Mouse (Mus musculus) midbrain, embryonic 10.5 days (tissue): ENCODE results near the gene Otulinl. TPM values are rescaled to one million over a fixed set of nuclear protein-coding genes. Genes with fewer than 3 reads are reported as not detected.
"Not testable (repeated sequence)": the region's sequence is repeated elsewhere in the genome, so short reads cannot be mapped to it uniquely, and the experiment has no call there.

Experiments
- DNase-seq: peaks from one replicate; pipeline ENCODE4 v3.0.0-alpha.2; 2017; ENCODE audit warnings: low spot score
- H3K27ac ChIP-seq: fragments of 300-500 bp; sonication (generic); replicated peaks from 2 replicates; pipeline ENCODE4 v1.5.1; 2016; ENCODE audit warnings: mild to moderate bottlenecking
- H3K27me3 ChIP-seq: fragments of 300-500 bp; sonication (generic); 2 replicates; pipeline ENCODE4 v1.6.1; 2016; ENCODE audit warnings: low read depth, mild to moderate bottlenecking; ENCODE audit not compliant: poor library complexity, severe bottlenecking
- H3K36me3 ChIP-seq: fragments of 300-500 bp; sonication (generic); 2 replicates; pipeline ENCODE4 v1.6.1; 2016; ENCODE audit warnings: mild to moderate bottlenecking, moderate library complexity
- H3K4me1 ChIP-seq: fragments of 300-500 bp; sonication (generic); 2 replicates; pipeline ENCODE4 v1.6.1; 2016
- H3K4me3 ChIP-seq: fragments of 300-500 bp; sonication (generic); 2 replicates; pipeline ENCODE4 v1.5.1; 2016; ENCODE audit warnings: mild to moderate bottlenecking, moderate library complexity
- H3K9me3 ChIP-seq: fragments of 300-500 bp; sonication (generic); replicated peaks from 2 replicates; pipeline ENCODE4 v1.6.1; 2016; ENCODE audit warnings: mild to moderate bottlenecking
- WGBS: fragments of 180-500 bp; shearing (Covaris S2); methylation state at CpG from one replicate; pipeline ENCODE4 v1.1.7; 2016; 5-methylcytosine and 5-hydroxymethylcytosine counted together
- polyA plus RNA-seq: library from polyadenylated mRNA; unstranded; fragments of >200 nt; fragmentation: Nextera tagmentation; extraction: Ambion mirVana; gene quantifications from 2 replicates; pipeline ENCODE4 v1.2.1, GENCODE M21; 2016

Otulinl gene
- polyA plus RNA-seq: 5.9 and 6.1 TPM in 2 replicates

DNA sequence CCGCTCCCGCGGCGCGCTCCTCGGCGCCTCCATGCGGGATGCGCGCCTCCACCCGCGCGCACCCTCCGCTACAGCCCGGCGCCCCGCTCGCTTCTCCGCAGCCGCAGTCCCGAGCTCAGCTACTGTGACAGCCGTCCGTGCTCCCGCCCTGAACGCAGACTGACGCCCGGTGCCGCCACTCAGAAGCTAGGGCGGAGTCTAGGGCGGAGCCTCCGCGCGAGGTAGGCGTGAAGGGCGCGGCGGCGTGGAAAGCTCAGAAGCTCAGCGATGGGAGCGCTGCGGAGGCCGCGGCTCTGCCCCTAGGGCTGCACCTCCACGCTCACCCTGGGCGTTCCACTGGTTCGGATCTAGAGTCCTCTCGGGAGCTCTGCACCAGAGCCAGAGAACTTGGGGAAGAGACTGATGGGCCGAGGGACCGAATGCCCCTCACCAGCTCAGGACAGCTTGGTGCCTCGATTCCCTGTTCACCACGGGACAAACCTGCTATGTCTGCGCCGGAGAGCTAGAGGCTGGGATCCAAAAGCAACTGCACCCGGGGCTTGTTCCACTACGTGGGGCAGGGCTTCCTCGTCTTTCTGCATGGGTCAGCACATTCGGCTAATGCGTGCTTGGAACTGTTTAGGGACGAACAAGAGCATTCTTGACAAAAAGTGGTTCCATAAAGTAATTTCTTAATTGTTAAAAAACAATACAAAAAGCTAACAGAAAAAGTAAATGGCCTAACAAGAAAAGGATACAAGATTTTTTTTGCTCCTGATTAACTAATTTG lies at the start of gene Otulinl:
TSS of gene Otulinl (minus strand) at position 161 of the 769 bp plus-strand sequence.
- DNase-seq: peak; percentile 91
- 2% methylated on average over 59 of the region's 59 CpGs for WGBS
- Histone ChIP-seq H3K9me3 (no peaks in the 10 kb centered on the region), H3K36me3 (no peaks in the 10 kb centered on the region), H3K27me3 (peaks cover 30% of the 10 kb centered on the region), H3K4me3 (peak within 1 kb of the TSS; percentile 76), H3K4me1 (peaks cover 27% of the 10 kb centered on the region), H3K27ac (peak within 1 kb of the TSS; percentile 82)

DNA sequence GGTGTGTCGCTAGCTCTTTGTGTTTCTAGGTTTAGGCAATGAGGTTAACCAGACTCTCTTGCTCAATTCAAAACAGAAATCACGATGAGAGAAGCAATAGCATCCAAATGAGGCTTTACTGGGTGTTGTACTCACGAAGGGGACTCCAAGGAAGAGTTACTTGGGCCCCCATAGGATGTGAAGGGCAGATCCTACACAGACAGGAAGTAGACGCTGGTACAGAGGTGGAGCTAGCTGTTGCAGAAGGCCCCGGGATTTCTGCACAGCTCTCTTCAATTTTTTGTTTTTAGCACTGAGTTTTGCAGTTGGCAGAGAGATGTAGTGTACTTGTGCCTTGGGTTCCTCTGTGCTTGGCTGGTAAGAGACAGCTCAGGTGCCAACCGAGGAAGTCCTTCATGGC lies 44.8 kb upstream of the Otulinl start:
- Histone ChIP-seq H3K27me3 (no peaks in the 10 kb centered on the region), H3K9me3 (no peaks in the 10 kb centered on the region), H3K36me3 (peaks cover 8% of the 10 kb centered on the region; the same call in 1 of the 2 replicates), H3K27ac (no peak overlapping the region), H3K4me3 (no peak overlapping the region), H3K4me1 (0 out of 2 replicates have a peak, but pooled peaks cover 2% of the 10 kb centered on the region)
- DNase-seq: no peak
- 87% methylated on average over 6 of the region's 6 CpGs for WGBS

DNA sequence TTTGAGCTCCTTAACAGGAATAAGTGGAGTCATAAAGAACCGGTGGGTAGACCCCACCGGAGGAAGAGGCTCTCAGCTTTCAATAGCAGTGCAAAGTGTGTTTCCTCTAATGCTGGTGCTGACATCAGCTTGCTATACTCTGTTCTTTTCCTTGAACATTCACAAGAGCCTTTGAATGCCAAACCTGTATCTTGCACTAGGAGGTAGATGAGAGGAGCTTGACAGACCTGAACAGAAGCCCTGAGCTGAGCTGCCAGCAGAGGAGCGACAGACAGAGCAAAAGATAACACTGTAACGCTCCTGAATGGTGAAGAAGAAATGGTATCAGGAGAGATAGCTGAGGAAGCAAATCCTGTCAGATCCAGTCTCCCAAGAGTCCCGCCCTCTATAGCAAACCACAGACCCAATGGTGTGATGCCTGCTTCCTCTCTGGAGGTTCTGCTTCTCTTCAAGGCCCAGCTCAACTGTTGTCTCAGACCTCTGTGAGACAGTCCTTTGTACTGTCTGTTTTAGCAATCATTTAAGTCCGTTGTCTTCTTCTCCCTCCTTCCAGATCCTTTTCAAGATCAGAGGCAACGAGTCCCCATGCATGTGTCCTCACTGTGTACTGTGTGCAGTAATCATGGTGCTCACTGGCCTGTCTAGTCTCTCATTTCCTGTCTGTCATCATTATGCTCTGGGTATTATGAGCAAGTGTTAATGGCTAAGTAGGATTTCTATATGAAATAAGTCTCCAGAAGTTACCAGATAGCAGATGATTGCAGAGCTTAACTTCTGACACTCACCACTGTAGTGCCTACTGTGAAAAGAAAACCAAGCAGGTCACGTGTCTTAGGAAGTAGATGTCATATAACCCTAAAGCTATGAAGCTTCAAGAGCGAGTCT lies 43.7 kb upstream of the Otulinl start:
- Histone ChIP-seq H3K27ac (0 out of 2 replicates have a peak overlapping the region, but pooled peaks have one; percentile 17), H3K4me3 (no peak overlapping the region), H3K4me1 (0 out of 2 replicates have a peak, but pooled peaks cover 2% of the 10 kb centered on the region), H3K27me3 (no peaks in the 10 kb centered on the region), H3K9me3 (no peaks in the 10 kb centered on the region), H3K36me3 (peaks cover 3% of the 10 kb centered on the region; the same call in 1 of the 2 replicates)
- DNase-seq: no peak
- 88% methylated on average over 9 of the region's 9 CpGs for WGBS

DNA sequence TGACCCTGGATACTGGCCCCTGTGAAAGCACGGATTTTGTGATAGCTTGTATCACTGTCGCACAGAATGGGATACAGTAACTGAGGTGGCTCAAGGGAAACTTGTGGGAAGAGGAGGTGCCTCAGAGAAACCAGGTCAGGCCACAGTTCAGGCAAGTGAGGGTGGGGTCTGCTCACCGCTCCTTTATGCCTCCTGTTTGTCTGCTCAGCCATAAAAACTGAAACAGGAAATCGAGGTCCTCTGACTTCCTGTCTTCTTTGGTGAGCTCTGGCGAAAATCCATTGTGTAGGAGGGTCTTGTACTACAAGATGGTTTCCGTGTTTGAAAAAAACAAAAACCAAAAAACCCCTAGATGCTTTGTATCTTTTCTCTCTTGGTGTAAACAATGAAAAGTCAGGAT lies 42.9 kb upstream of the Otulinl start:
- 81% methylated on average over 6 of the region's 6 CpGs for WGBS
- DNase-seq: no peak
- Histone ChIP-seq H3K36me3 (no peaks in the 10 kb centered on the region), H3K27ac (no peak overlapping the region), H3K27me3 (no peaks in the 10 kb centered on the region), H3K4me1 (peaks cover 8% of the 10 kb centered on the region), H3K9me3 (no peaks in the 10 kb centered on the region), H3K4me3 (no peak overlapping the region)

DNA sequence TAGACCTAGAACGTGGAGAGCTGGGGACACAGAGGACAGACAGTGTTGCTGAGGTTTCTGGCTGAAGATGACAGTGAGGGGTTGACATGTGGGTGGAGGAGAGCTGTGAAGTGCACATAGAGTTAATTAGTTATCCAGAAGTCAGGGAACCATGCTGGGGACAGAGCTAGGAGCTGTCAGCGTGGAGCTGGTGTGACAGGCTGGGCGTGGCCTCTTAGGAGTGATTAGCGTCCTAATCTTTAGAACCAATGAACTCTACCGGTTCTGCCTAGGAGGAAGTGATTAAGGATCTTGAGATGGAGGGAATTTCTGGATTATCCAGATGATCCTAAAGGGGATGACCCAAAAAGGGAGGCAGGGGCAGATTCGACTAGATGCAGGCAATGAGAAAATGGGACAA lies 42.4 kb upstream of the Otulinl start:
- Histone ChIP-seq H3K36me3 (no peaks in the 10 kb centered on the region), H3K9me3 (no peaks in the 10 kb centered on the region), H3K27ac (no peak overlapping the region), H3K4me1 (peaks cover 14% of the 10 kb centered on the region), H3K27me3 (no peaks in the 10 kb centered on the region), H3K4me3 (no peak overlapping the region)
- DNase-seq: no peak
- 58% methylated on average over 6 of the region's 6 CpGs for WGBS

DNA sequence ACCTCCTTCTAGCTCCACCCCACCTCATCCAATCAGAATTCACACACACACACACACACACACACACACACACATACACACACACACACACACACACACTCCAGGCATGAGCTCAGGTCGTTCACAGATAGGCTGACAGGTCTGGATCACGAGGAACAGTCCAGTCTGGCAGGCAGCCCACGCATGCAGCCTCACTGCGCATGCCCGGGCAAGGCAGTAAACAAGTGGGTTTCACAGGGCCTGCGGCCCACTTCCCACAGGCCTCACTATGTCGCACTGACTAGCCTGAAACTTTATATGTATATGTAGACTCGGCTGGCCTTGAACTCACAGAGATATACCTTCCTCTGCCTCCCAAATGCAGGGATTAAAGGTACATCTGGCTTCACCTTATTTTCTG lies 38.9 kb upstream of the Otulinl start:
- H3K9me3 ChIP-seq: not testable (repeated sequence)

DNA sequence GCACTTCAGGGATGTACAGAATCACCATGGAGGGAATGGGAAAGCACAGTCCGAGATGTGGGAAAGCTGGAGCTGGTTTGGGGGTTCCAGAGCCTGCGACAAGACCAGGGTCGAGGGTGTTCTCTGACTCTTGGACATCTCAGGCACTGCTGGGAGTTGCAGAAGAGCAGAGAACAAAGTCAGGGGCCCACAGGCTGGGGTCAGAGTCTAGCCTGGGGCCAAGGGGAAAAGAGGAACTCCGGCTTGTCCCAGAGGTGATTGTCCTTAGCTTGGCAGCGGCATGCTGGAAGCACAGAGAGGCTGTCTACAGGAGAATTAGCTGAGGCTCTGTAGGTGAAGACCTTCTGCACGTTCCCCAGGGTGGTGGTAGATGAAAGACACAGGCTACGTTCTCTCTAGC lies 37.3 kb upstream of the Otulinl start:
- Histone ChIP-seq H3K4me3 (no peak overlapping the region), H3K36me3 (no peaks in the 10 kb centered on the region), H3K27ac (peak overlapping the region; percentile 42; the same call in 1 of the 2 replicates), H3K27me3 (no peaks in the 10 kb centered on the region), H3K4me1 (peaks cover 12% of the 10 kb centered on the region), H3K9me3 (no peaks in the 10 kb centered on the region)
- DNase-seq: no peak
- 86% methylated on average over 7 of the region's 7 CpGs for WGBS

More for the DNA sequence above, 38.9 kb upstream of the Otulinl start:
- not testable (repeated sequence) for H3K27ac ChIP-seq, H3K27me3 ChIP-seq, H3K36me3 ChIP-seq, H3K4me3 ChIP-seq, DNase-seq
- H3K4me1 ChIP-seq: peaks cover 14% of the 10 kb centered on the region
- 94% methylated on average over 8 of the region's 8 CpGs for WGBS

DNA sequence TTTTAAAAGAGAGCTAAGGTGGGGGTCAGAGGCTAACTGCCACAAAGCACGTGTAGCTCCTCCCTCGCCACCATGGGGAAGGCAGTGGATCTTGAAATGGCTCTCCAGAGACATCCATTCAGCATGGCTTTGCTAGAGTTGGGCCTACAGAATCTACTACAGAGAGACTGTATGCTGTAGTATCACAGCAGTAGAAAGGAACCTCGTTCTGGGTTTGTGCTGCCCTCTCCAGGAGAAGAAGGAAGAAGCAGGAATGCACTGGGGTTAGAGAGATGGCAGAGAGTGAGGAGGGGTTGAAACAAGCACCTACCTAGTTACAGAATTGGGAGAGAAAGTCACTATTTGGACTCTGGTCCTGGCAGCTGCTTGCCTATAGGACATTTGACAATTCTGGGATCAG lies 34.0 kb upstream of the Otulinl start:
- no peaks in the 10 kb centered on the region for H3K9me3 ChIP-seq
- H3K27ac ChIP-seq: no peak overlapping the region
- DNase-seq: no peak
- no peaks in the 10 kb centered on the region for H3K27me3 ChIP-seq
- no peaks in the 10 kb centered on the region for H3K36me3 ChIP-seq
- peaks cover 11% of the 10 kb centered on the region for H3K4me1 ChIP-seq
- WGBS: 30% methylated on average over 3 of the region's 3 CpGs
- no peak overlapping the region for H3K4me3 ChIP-seq

DNA sequence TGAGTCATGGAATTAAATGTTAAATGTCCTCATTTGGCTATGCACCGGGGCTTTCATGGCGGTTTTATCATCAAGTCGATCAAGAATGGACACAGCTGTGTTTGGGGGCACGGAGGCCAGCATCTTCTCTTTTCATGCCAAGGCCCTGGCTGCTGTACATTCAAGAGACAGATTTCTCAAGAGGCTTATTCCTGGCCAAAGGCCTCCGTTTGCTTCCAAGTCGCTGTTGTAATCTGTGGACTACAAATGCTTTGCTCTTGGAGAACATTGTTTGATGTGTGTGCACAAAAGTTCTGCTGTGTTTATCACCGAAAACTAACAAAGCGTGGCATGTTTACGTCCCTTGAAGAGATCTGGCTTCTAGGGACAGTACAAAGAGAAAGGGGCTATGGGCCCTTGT lies 29.3 kb upstream of the Otulinl start:
- Histone ChIP-seq H3K36me3 (no peaks in the 10 kb centered on the region), H3K27ac (no peak overlapping the region), H3K9me3 (no peaks in the 10 kb centered on the region), H3K27me3 (no peaks in the 10 kb centered on the region), H3K4me3 (no peak overlapping the region), H3K4me1 (no peaks in the 10 kb centered on the region)
- 91% methylated on average over 9 of the region's 9 CpGs for WGBS
- no peak for DNase-seq

DNA sequence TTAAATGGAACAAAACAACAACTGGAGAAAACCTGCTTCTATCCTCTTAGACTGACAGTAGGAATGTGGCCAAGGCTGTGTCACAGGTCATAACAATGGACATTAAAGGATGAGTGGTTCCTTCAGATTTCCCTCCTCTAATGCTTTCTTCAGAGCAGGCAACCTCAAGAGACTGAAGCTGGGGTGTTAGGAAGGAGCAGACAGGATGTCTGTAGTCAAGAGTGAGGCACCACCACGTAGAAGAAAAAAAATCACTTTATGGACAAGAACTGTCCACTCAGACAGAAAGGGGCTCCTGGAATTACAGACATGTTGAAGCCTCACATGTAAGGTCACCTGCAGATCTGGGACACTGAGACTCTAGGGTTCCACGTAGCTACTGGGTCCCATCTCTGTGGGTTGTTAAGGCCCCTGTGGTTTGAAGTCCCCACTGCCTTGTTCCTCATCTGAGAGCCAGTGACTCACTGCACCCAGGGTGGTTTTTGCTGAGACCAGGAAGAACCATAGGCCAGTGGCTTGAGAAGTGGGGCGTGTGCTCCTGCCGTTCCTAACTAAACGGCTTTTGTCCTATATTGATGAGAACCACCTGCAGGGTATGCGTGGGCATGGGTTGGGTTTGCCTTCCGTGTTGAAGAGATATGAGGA lies 27.7 kb upstream of the Otulinl start:
- no peaks in the 10 kb centered on the region for H3K27me3 ChIP-seq
- H3K9me3 ChIP-seq: no peaks in the 10 kb centered on the region
- DNase-seq: no peak
- no peaks in the 10 kb centered on the region for H3K36me3 ChIP-seq
- WGBS: 86% methylated on average over 7 of the region's 7 CpGs
- H3K4me3 ChIP-seq: no peak overlapping the region
- H3K4me1 ChIP-seq: no peaks in the 10 kb centered on the region
- no peak overlapping the region for H3K27ac ChIP-seq

DNA sequence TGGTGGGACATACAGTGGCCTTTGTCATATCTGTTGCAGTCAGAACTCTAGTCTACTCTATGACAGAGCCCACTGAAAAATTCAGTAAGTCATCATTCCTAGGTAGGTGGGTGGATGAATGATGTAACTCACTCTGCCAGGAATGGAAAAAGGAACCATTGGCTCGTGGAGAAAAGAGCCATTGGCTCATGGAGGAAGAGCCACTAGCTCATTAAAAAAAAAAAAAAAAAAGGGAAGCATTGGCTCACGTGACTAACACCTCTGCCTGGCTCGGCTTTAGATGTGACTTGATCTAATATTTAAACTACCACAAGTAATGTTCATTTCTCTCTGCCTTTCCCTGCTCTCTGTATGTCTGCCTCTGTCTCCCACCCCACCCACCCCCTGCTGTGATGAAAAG lies 27.1 kb upstream of the Otulinl start:
- DNase-seq: no peak
- no peaks in the 10 kb centered on the region for H3K9me3 ChIP-seq
- H3K4me1 ChIP-seq: no peaks in the 10 kb centered on the region; the same call in 1 of the 2 replicates
- no peaks in the 10 kb centered on the region for H3K27me3 ChIP-seq
- no peak overlapping the region for H3K4me3 ChIP-seq
- WGBS: 73% methylated on average over 3 of the region's 3 CpGs
- no peaks in the 10 kb centered on the region for H3K36me3 ChIP-seq
- no peak overlapping the region for H3K27ac ChIP-seq

DNA sequence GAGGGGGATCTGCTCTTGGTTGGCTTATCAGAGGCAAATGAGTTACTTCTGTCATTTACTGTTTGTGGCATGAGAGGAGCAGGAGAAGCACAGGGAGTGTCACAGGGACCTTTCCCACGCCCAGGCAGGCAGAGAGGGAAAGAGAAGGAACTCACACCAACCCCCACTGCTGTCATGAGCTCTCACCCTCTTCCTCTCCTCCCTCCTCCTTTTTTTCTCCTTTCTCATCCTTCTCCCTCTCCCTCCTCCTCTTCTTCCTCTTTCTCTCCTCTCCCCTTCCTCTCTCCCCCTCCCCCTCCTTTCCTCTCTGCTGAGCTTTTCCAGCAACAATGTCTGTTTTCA lies 21.6 kb upstream of the Otulinl start:
- Histone ChIP-seq H3K4me1 (peaks cover 16% of the 10 kb centered on the region), H3K27me3 (no peaks in the 10 kb centered on the region), H3K4me3 (no peak overlapping the region), H3K9me3 (no peaks in the 10 kb centered on the region), H3K27ac (peak overlapping the region; percentile 39), H3K36me3 (no peaks in the 10 kb centered on the region)
- DNase-seq: no peak
- 0% methylated on average over 1 of the region's 1 CpGs for WGBS
